ENCODE assay signal across 8 mouse cellular contexts in genomic region chr2:32315751-32316150, GRCm38 (mm10). TPM values are rescaled to one million over a fixed set of nuclear protein-coding genes. Genes with fewer than 3 reads are reported as not detected.
DNase-seq lines count a peak whose midpoint lies in the region; ATAC-seq lines count a peak whose summit lies in the region.

No protein-coding gene starts in this region.

- no peak overlapping the region for H3K4me3 ChIP-seq in intestine, embryonic 15.5 days (replicated peaks)

- DNase-seq in cerebellum, adult 11-12 months: peak; percentile 28
- no peak for DNase-seq in cerebellum, adult 9-10 months
- DNase-seq in right cerebral cortex, postnatal 14 days: peak; percentile 16
- DNase-seq in right cerebral cortex, postnatal 36 days (ENCODE audit: low spot score in 2 of 2): no peak
- DNase-seq in yolk sac, embryonic 10.5 days (ENCODE audit: low spot score): peak; percentile 58
- no peak for DNase-seq in thymus, postnatal 25 days
- DNase-seq in frontal cortex, postnatal 36 days (ENCODE audit: low spot score in 2 of 2): no peak

- no peak overlapping the region for H3K9ac ChIP-seq in intestine, embryonic 15.5 days

- WGBS in intestine, embryonic 15.5 days: 12% methylated on average over 8 of the region's 8 CpGs

- peak overlapping the region; percentile 84 for H3K27ac ChIP-seq in intestine, embryonic 15.5 days

- peak overlapping the region; percentile 37 for H3K4me2 ChIP-seq in intestine, embryonic 15.5 days (replicated peaks)

- H3K27me3 ChIP-seq in intestine, embryonic 15.5 days (replicated peaks): no peaks in the 10 kb centered on the region

- H3K9me3 ChIP-seq in intestine, embryonic 15.5 days: no peaks in the 10 kb centered on the region

- 0 out of 2 replicates have a peak, but pooled peaks cover 3% of the 10 kb centered on the region for H3K36me3 ChIP-seq in intestine, embryonic 15.5 days

- no peak for ATAC-seq in intestine, embryonic 15.5 days

- peaks cover 67% of the 10 kb centered on the region for H3K4me1 ChIP-seq in intestine, embryonic 15.5 days (replicated peaks)

RNA-seq across cellular contexts. Expression of gene Swi5, which starts 27.9 kb away (rescaled TPM):
- polyA plus RNA-seq in intestine, embryonic 15.5 days (2015; fragmentation: Nextera tagmentation; extraction: Ambion mirVana): 387 and 409 TPM in 2 replicates

RNA-seq across cellular contexts. Expression of gene Golga2, which starts 28.6 kb away (rescaled TPM):
- polyA plus RNA-seq in intestine, embryonic 15.5 days (2015; fragmentation: Nextera tagmentation; extraction: Ambion mirVana): 19.7 and 20.5 TPM in 2 replicates

RNA-seq across cellular contexts. Expression of gene Ciz1, which starts 36.4 kb away (rescaled TPM):
- polyA plus RNA-seq in intestine, embryonic 15.5 days (2015; fragmentation: Nextera tagmentation; extraction: Ambion mirVana): 38.9 and 39.8 TPM in 2 replicates

RNA-seq across cellular contexts. Expression of gene Dnm1, which starts 37.4 kb away (rescaled TPM):
- polyA plus RNA-seq in intestine, embryonic 15.5 days (2015; fragmentation: Nextera tagmentation; extraction: Ambion mirVana): 12.2 and 16.4 TPM in 2 replicates

RNA-seq across cellular contexts. Expression of gene Uck1, which starts 55.8 kb away (rescaled TPM):
- polyA plus RNA-seq in intestine, embryonic 15.5 days (2015; fragmentation: Nextera tagmentation; extraction: Ambion mirVana): 64.7 and 69.0 TPM in 2 replicates

Comparison
In these comparisons a context has a peak if more than half of its experiments do, and no peak if none do; other contexts are left out.
1. DNase-seq: peak in cerebellum, adult 11-12 months (single experiment), right cerebral cortex, postnatal 14 days (single experiment) and yolk sac, embryonic 10.5 days (single experiment); none in cerebellum, adult 9-10 months (single experiment), right cerebral cortex, postnatal 36 days (0 of 2), thymus, postnatal 25 days (single experiment) and frontal cortex, postnatal 36 days (0 of 2).